In genomic region chr16:33337177-33337576, GRCm38 (mm10) we compare ENCODE assay signal across 8 mouse cellular contexts. TPM values are rescaled to one million over a fixed set of nuclear protein-coding genes. Genes with fewer than 3 reads are reported as not detected.
DNase-seq lines count a peak whose midpoint lies in the region; ATAC-seq and TF ChIP-seq lines count a peak whose summit lies in the region.

No protein-coding gene starts in this region.

- H3K36me3 ChIP-seq in forebrain, embryonic 14.5 days (ENCODE audit: control insufficient read depth, insufficient read depth, low read length), result no peaks in the 10 kb centered on the region
- H3K36me3 ChIP-seq in heart, postnatal 0 days (replicated peaks; ENCODE audit: control insufficient read depth, insufficient read depth, low read length), result no peaks in the 10 kb centered on the region
- H3K36me3 ChIP-seq in liver, postnatal 0 days (replicated peaks; ENCODE audit: insufficient read depth, low read length), result no peaks in the 10 kb centered on the region
- no peaks in the 10 kb centered on the region for H3K36me3 ChIP-seq in neural tube, embryonic 15.5 days

- H3K27me3 ChIP-seq in forebrain, embryonic 14.5 days (replicated peaks; ENCODE audit: control insufficient read depth, insufficient read depth, low read length), result no peaks in the 10 kb centered on the region
- no peaks in the 10 kb centered on the region for H3K27me3 ChIP-seq in heart, postnatal 0 days (ENCODE audit: control insufficient read depth, insufficient read depth, low read length)
- no peaks in the 10 kb centered on the region for H3K27me3 ChIP-seq in liver, postnatal 0 days (ENCODE audit: insufficient read depth, low read length)
- H3K27me3 ChIP-seq in neural tube, embryonic 15.5 days (replicated peaks), result no peaks in the 10 kb centered on the region

- 13% methylated on average over 8 of the region's 8 CpGs for WGBS in forebrain, embryonic 14.5 days
- WGBS in heart, postnatal 0 days, result 6% methylated on average over 8 of the region's 8 CpGs
- WGBS in liver, postnatal 0 days (ENCODE audit: insufficient replicate concordance), result 15% methylated on average over 8 of the region's 8 CpGs
- WGBS in neural tube, embryonic 15.5 days, result 16% methylated on average over 8 of the region's 8 CpGs

- peak; percentile 20 for DNase-seq in brain, embryonic 18.5 days (ENCODE audit: low read depth, low spot score)
- peak; percentile 84 for DNase-seq in forebrain, embryonic 14.5 days (ENCODE audit: low spot score)
- DNase-seq in heart, postnatal 0 days (ENCODE audit: low spot score), result peak; percentile 94
- DNase-seq in kidney, postnatal 36 days, result peak; percentile 85 to 89
- DNase-seq in liver, postnatal 0 days, result peak; percentile 83
- peak; percentile 88 for DNase-seq in testis, postnatal 10 days (ENCODE audit: low spot score)

- no peaks in the 10 kb centered on the region for H3K4me1 ChIP-seq in forebrain, embryonic 14.5 days (ENCODE audit: control insufficient read depth, insufficient read depth, low read length)
- no peaks in the 10 kb centered on the region for H3K4me1 ChIP-seq in heart, postnatal 0 days (ENCODE audit: control insufficient read depth, insufficient read depth)
- H3K4me1 ChIP-seq in liver, postnatal 0 days (ENCODE audit: insufficient read depth), result peaks cover 7% of the 10 kb centered on the region; the same call in 1 of the 2 replicates
- H3K4me1 ChIP-seq in neural tube, embryonic 15.5 days, result peaks cover 4% of the 10 kb centered on the region; the same call in 1 of the 2 replicates

- no peak overlapping the region for H3K4me3 ChIP-seq in forebrain, embryonic 14.5 days (ENCODE audit: low read depth, low read length)
- 0 out of 2 replicates have a peak overlapping the region, but pooled peaks have one; percentile 2 for H3K4me3 ChIP-seq in heart, postnatal 0 days (ENCODE audit: low read depth, low read length)
- no peak overlapping the region for H3K4me3 ChIP-seq in liver, postnatal 0 days (ENCODE audit: low read depth, low read length)
- no peak overlapping the region for H3K4me3 ChIP-seq in neural tube, embryonic 15.5 days (replicated peaks)

- ATAC-seq in CD4-positive, CD25-positive, alpha-beta regulatory T cell, adult 4 months, result peak; percentile 93
- ATAC-seq in forebrain, embryonic 14.5 days, result peak; percentile 84
- ATAC-seq in heart, postnatal 0 days (ENCODE audit: insufficient read depth, low read depth), result peak; percentile 97
- peak; percentile 95 for ATAC-seq in liver, postnatal 0 days
- peak; percentile 14; the same call in 1 of the 2 replicates for ATAC-seq in neural tube, embryonic 15.5 days (ENCODE audit: low FRiP score)

- no peak overlapping the region for H3K4me2 ChIP-seq in forebrain, embryonic 14.5 days (ENCODE audit: low read length)
- H3K4me2 ChIP-seq in heart, postnatal 0 days (ENCODE audit: low read depth, low read length), result peak overlapping the region; percentile 16
- peak overlapping the region; percentile 16; the same call in 1 of the 2 replicates for H3K4me2 ChIP-seq in liver, postnatal 0 days (ENCODE audit: low read depth, low read length)
- peak overlapping the region; percentile 35 for H3K4me2 ChIP-seq in neural tube, embryonic 15.5 days

- TF ChIP-seq EP300 in heart, postnatal 0 days (IDR thresholded peaks at IDR 0.05; ENCODE audit: low read depth), result 0 out of 2 replicates have a peak, but pooled peaks have one; percentile 47
- no peak for TF ChIP-seq EP300 in liver, postnatal 0 days (IDR thresholded peaks at IDR 0.05; ENCODE audit: low read depth)

- peak; percentile 82 for TF ChIP-seq CTCF in heart, postnatal 0 days (IDR thresholded peaks at IDR 0.05; ENCODE audit: low read depth)
- peak; percentile 76 for TF ChIP-seq CTCF in liver, postnatal 0 days (IDR thresholded peaks at IDR 0.05; ENCODE audit: low read depth)

- H3K9ac ChIP-seq in forebrain, embryonic 14.5 days (ENCODE audit: low read length), result no peak overlapping the region
- no peak overlapping the region for H3K9ac ChIP-seq in heart, postnatal 0 days (replicated peaks; ENCODE audit: low read depth, low read length)
- H3K9ac ChIP-seq in liver, postnatal 0 days (replicated peaks), result no peak overlapping the region
- no peak overlapping the region for H3K9ac ChIP-seq in neural tube, embryonic 15.5 days (replicated peaks)

- H3K27ac ChIP-seq in forebrain, embryonic 14.5 days (ENCODE audit: low read depth, low read length), result no peak overlapping the region
- H3K27ac ChIP-seq in heart, postnatal 0 days (ENCODE audit: low read depth), result peak overlapping the region; percentile 71
- H3K27ac ChIP-seq in liver, postnatal 0 days (ENCODE audit: low read depth), result peak overlapping the region; percentile 72; the same call in 1 of the 2 replicates
- no peak overlapping the region for H3K27ac ChIP-seq in neural tube, embryonic 15.5 days (replicated peaks)

- no peaks in the 10 kb centered on the region for H3K9me3 ChIP-seq in forebrain, embryonic 14.5 days (replicated peaks; ENCODE audit: control insufficient read depth, low read length)
- no peaks in the 10 kb centered on the region for H3K9me3 ChIP-seq in heart, postnatal 0 days (replicated peaks; ENCODE audit: control insufficient read depth, low read length)
- no peaks in the 10 kb centered on the region for H3K9me3 ChIP-seq in liver, postnatal 0 days (ENCODE audit: low read length)
- H3K9me3 ChIP-seq in neural tube, embryonic 15.5 days (replicated peaks), result no peaks in the 10 kb centered on the region

RNA-seq across cellular contexts. Expression of gene Zfp148, which starts 43.5 kb away (rescaled TPM):
- 10 to 100 TPM; 44.3 to 57.6 TPM for polyA plus RNA-seq in CD4-positive, CD25-positive, alpha-beta regulatory T cell, adult 4 months (2017; shearing (Covaris generic))
- 58.1 and 67.3 TPM in 2 replicates for polyA plus RNA-seq in forebrain, embryonic 14.5 days (2014; fragmentation: Nextera tagmentation; extraction: Ambion mirVana)
- total RNA-seq in heart, postnatal 0 days (2014; rRNA removed; ENCODE audit: low replicate concordance), result 20.7 and 21.8 TPM in 2 replicates
- polyA plus RNA-seq in heart, postnatal 0 days (2015; fragmentation: Nextera tagmentation; extraction: Ambion mirVana), result 30.0 and 30.3 TPM in 2 replicates
- 11.7 and 13.2 TPM in 2 replicates for polyA plus RNA-seq in liver, postnatal 0 days (2015; fragmentation: Nextera tagmentation; extraction: Ambion mirVana)
- 43.3 and 50.0 TPM in 2 replicates for polyA plus RNA-seq in neural tube, embryonic 15.5 days (2015; fragmentation: Nextera tagmentation; extraction: Ambion mirVana)

Comparison
In these comparisons a context has a peak if more than half of its experiments do, and no peak if none do; other contexts are left out.
1. ATAC-seq: peak in every context shown above with its lines; median percentile 97 in heart, postnatal 0 days; 95 in liver, postnatal 0 days; 93 in CD4-positive, CD25-positive, alpha-beta regulatory T cell, adult 4 months; 84 in forebrain, embryonic 14.5 days; 14 in neural tube, embryonic 15.5 days.
2. DNase-seq: peak in every context shown above with its lines; median percentile 94 in heart, postnatal 0 days; 88 in testis, postnatal 10 days; 87 in kidney, postnatal 36 days; 84 in forebrain, embryonic 14.5 days; 83 in liver, postnatal 0 days; 20 in brain, embryonic 18.5 days.
3. H3K27ac ChIP-seq: peak in heart, postnatal 0 days (single experiment) and liver, postnatal 0 days (single experiment); none in forebrain, embryonic 14.5 days (single experiment) and neural tube, embryonic 15.5 days (single experiment).